Mouse (Mus musculus): Measurements from ENCODE around the gene Maml3. TPM values are rescaled to one million over a fixed set of nuclear protein-coding genes. Genes with fewer than 3 reads are reported as not detected.

Gene Maml3
- total and polyA plus RNA-seq, 3 experiments, result 0.81 to 1.8 (median 0.98) TPM

GRCm38 (mm10) chr3:51969451-51969850 lies 135.4 kb downstream of the Maml3 start:
- H3K4me1 ChIP-seq (ENCODE audit: control insufficient read depth in 1 of 2, insufficient read depth in 2 of 2), result peaks cover 3 to 18% of the 10 kb centered on the region in 2 experiments; a peak in 2 of 4 replicates
- in situ Hi-C loops (cut with MboI; ENCODE audit: low pct_ligation_motif_present, low pct_unique_long_range_greater_than_20kb, low sequenced_read_pairs), result no loop called here
- no peaks in the 10 kb centered on the region for H3K79me2 ChIP-seq (replicated peaks; ENCODE audit: control insufficient read depth, extremely low read depth, insufficient read depth, poor library complexity, severe bottlenecking)
- no peaks in the 10 kb centered on the region for H3K9me3 ChIP-seq (replicated peaks; ENCODE audit: low read length)
- H3K4me2 ChIP-seq (ENCODE audit: insufficient read depth, low read depth, poor library complexity, severe bottlenecking), result no peak overlapping the region
- H3K27me3 ChIP-seq (replicated peaks), result no peaks in the 10 kb centered on the region
- DNase-seq (ENCODE audit: extremely low read depth), result no peak
- no peak overlapping the region for H3K27ac ChIP-seq (ENCODE audit: insufficient read depth, low read depth)
- no peak for TF ChIP-seq KAT2A (IDR thresholded peaks at IDR 0.05; ENCODE audit: insufficient replicate concordance, low read length)
- no peak for TF ChIP-seq UBTF (IDR thresholded peaks at IDR 0.05; ENCODE audit: low read depth, low read length)
- no peak for TF ChIP-seq IRF4 (IDR thresholded peaks at IDR 0.05; ENCODE audit: low read depth, low read length)
- TF ChIP-seq MXI1 (IDR thresholded peaks at IDR 0.05; ENCODE audit: low read depth, low read length), result no peak
- no peak for TF ChIP-seq POLR2AphosphoS2 (IDR thresholded peaks at IDR 0.05; ENCODE audit: low read depth, low read length)
- no peak for TF ChIP-seq MAFK (IDR thresholded peaks at IDR 0.05; ENCODE audit: insufficient replicate concordance, low read length)
- TF ChIP-seq BHLHE40 (IDR thresholded peaks at IDR 0.05; ENCODE audit: low read depth, low read length), result no peak
- no peak for TF ChIP-seq USF1 (IDR thresholded peaks at IDR 0.05; ENCODE audit: low read depth, low read length)
- TF ChIP-seq ZNF384 (IDR thresholded peaks at IDR 0.05; ENCODE audit: low read depth, low read length), result no peak
- no peak for TF ChIP-seq ZMIZ1 (IDR thresholded peaks at IDR 0.05; ENCODE audit: low read depth, low read length)
- TF ChIP-seq POLR2A (IDR thresholded peaks at IDR 0.05; ENCODE audit: low read depth, low read length), result no peak
- TF ChIP-seq TCF12 (IDR thresholded peaks at IDR 0.05; ENCODE audit: low read depth, low read length), result no peak
- no peak overlapping the region for H3K4me3 ChIP-seq (replicated peaks in 1 of 3; ENCODE audit: low read depth in 2 of 3, low read length in 2 of 3, poor library complexity in 1 of 3)
- no peaks in the 10 kb centered on the region for H3K36me3 ChIP-seq (replicated peaks in 1 of 2; ENCODE audit: control insufficient read depth in 1 of 2, insufficient read depth in 1 of 2, low read length in 1 of 2)
- H3K9ac ChIP-seq (ENCODE audit: insufficient read depth, low read depth), result no peak overlapping the region
- dilution Hi-C loops (cut with MboI; ENCODE audit: extremely low pct_ligation_motif_present, extremely low pct_unique_long_range_greater_than_20kb, low sequenced_read_pairs), result no loop called here

- Histone ChIP-seq H3K36me3 (replicated peaks in 1 of 2; ENCODE audit: control insufficient read depth in 1 of 2, insufficient read depth in 1 of 2, low read length in 1 of 2) (no peaks in the 10 kb centered on the region), H3K4me2 (ENCODE audit: insufficient read depth, low read depth, poor library complexity, severe bottlenecking) (no peak overlapping the region), H3K9me3 (replicated peaks; ENCODE audit: low read length) (no peaks in the 10 kb centered on the region), H3K27me3 (replicated peaks) (no peaks in the 10 kb centered on the region), H3K79me2 (replicated peaks; ENCODE audit: control insufficient read depth, extremely low read depth, insufficient read depth, poor library complexity, severe bottlenecking) (no peaks in the 10 kb centered on the region), H3K4me1 (ENCODE audit: control insufficient read depth in 1 of 2, insufficient read depth in 2 of 2) (peaks cover 5 to 23% of the 10 kb centered on the region in 2 experiments; a peak in 2 of 4 replicates), H3K9ac (ENCODE audit: insufficient read depth, low read depth) (no peak overlapping the region), H3K4me3 (replicated peaks in 1 of 3; ENCODE audit: low read depth in 2 of 3, low read length in 2 of 3, poor library complexity in 1 of 3) (no peak overlapping the region), H3K27ac (ENCODE audit: insufficient read depth, low read depth) (no peak overlapping the region)
- dilution Hi-C loops (cut with MboI; ENCODE audit: extremely low pct_ligation_motif_present, extremely low pct_unique_long_range_greater_than_20kb, low sequenced_read_pairs) (no loop called here), in situ Hi-C loops (cut with MboI; ENCODE audit: low pct_ligation_motif_present, low pct_unique_long_range_greater_than_20kb, low sequenced_read_pairs) (no loop called here)
- TF ChIP-seq KAT2A (IDR thresholded peaks at IDR 0.05; ENCODE audit: insufficient replicate concordance, low read length) (no peak), USF2 (conservative IDR thresholded peaks at IDR 0.05; ENCODE audit: low read depth, low read length) (no peak), CHD2 (IDR thresholded peaks at IDR 0.05; ENCODE audit: low read length) (no peak), MAX (IDR thresholded peaks at IDR 0.05; ENCODE audit: low read length) (no peak), ZC3H11A (IDR thresholded peaks at IDR 0.05; ENCODE audit: low read depth, low read length) (no peak), ZNF384 (IDR thresholded peaks at IDR 0.05; ENCODE audit: low read depth, low read length) (no peak), PAX5 (IDR thresholded peaks at IDR 0.05; ENCODE audit: low read length) (no peak), CHD1 (IDR thresholded peaks at IDR 0.05; ENCODE audit: low read depth, low read length) (no peak), CTCF (conservative IDR thresholded peaks at IDR 0.05 in 1 of 2, IDR thresholded peaks at IDR 0.05 in 1 of 2; ENCODE audit: low read depth in 2 of 2, low read length in 2 of 2) (no peak), ZMIZ1 (IDR thresholded peaks at IDR 0.05; ENCODE audit: low read depth, low read length) (no peak), RAD21 (IDR thresholded peaks at IDR 0.05; ENCODE audit: low read depth, low read length) (no peak), NELFE (IDR thresholded peaks at IDR 0.05; ENCODE audit: low read depth, low read length) (no peak)
- no peak for DNase-seq (ENCODE audit: extremely low read depth)
Observed at GRCm38 (mm10) chr3:51965841-51966240, 139.0 kb downstream of the Maml3 start.

All from CH12.LX (cell line).